Mouse (Mus musculus): Measurements from ENCODE around the gene Sec23b.

Gene Sec23b

GRCm38 (mm10) chr2:144601576-144601975 lies 45.5 kb downstream of the Sec23b start:
- in situ Hi-C loops (cut with MboI), result no loop called here

- in situ Hi-C loops (cut with MboI), result no loop called here
These were observed 57.9 kb downstream of the Sec23b start for GRCm38 (mm10) chr2:144613956-144614355.

- in situ Hi-C loops (cut with MboI), result no loop called here
These were observed 61.2 kb downstream of the Sec23b start for GRCm38 (mm10) chr2:144617074-144617874.

- in situ Hi-C loops (cut with MboI), result no loop called here
These were observed 65.5 kb downstream of the Sec23b start for GRCm38 (mm10) chr2:144621491-144621890.

- in situ Hi-C loops (cut with MboI), result no loop called here
These were observed 77.5 kb downstream of the Sec23b start for GRCm38 (mm10) chr2:144633551-144633950.

GRCm38 (mm10) chr2:144634231-144634630 lies 78.2 kb downstream of the Sec23b start:
- in situ Hi-C loops (cut with MboI), result no loop called here

GRCm38 (mm10) chr2:144634729-144635128 lies 78.7 kb downstream of the Sec23b start:
- in situ Hi-C loops (cut with MboI), result no loop called here

GRCm38 (mm10) chr2:144635644-144636320 lies 79.8 kb downstream of the Sec23b start:
- in situ Hi-C loops (cut with MboI), result no loop called here

GRCm38 (mm10) chr2:144637204-144637603 lies 81.2 kb downstream of the Sec23b start:
- in situ Hi-C loops (cut with MboI), result no loop called here

GRCm38 (mm10) chr2:144637671-144638395 lies 81.8 kb downstream of the Sec23b start:
- in situ Hi-C loops (cut with MboI), result no loop called here

- in situ Hi-C loops (cut with MboI), result no loop called here
These were observed 82.7 kb downstream of the Sec23b start for GRCm38 (mm10) chr2:144638719-144639118.

- in situ Hi-C loops (cut with MboI), result no loop called here
These were observed 84.1 kb downstream of the Sec23b start for GRCm38 (mm10) chr2:144640101-144640500.
